Mouse (Mus musculus) lung, postnatal 0 days (tissue): ENCODE data around the gene Castor1.

Source experiments
- CTCF ChIP-seq: IDR thresholded peaks from 2 replicates; pipeline ENCODE4 v1.5.1; 2016; ENCODE audit warnings: antibody characterized with exemption, mild to moderate bottlenecking
- EP300 ChIP-seq: IDR thresholded peaks from 2 replicates; pipeline ENCODE4 v1.6.1; 2016; ENCODE audit warnings: antibody characterized with exemption, mild to moderate bottlenecking, control low read depth

DNA sequence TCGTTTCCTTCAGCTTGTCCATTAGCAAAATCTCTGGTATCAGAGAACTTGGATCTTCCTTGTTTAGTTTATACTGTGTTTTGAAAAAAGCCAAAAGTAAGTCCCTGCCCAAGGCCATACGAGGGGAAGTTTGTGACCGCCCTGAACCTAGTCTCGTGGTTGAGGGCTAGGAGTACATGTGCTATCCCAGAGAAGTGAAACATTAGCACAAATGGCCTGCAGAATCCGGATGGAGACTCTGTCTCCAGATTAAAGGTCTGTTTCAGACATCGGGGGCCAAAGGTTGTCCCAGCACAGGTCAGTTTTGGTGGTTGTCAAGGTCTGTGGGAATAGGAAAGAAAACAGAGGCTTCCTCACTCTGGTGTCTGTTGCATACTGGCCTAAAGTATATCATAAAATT, 28.8 kb upstream of the Castor1 start:
- TF ChIP-seq CTCF = no peak
- no peak for TF ChIP-seq EP300
